Mouse (Mus musculus) ES-E14 (cell line): ENCODE measurements around the gene Thrap3.

Experiments
- MAFK ChIP-seq: IDR thresholded peaks from 2 replicates; pipeline ENCODE4 v1.6.1; 2014; ENCODE audit warnings: mild to moderate bottlenecking, low read depth, low read length, inconsistent platforms; ENCODE audit not compliant: insufficient read depth
- ZNF384 ChIP-seq: IDR thresholded peaks from 2 replicates; pipeline ENCODE4 v1.6.1; 2012; ENCODE audit warnings: low read depth, low read length, inconsistent platforms

DNA sequence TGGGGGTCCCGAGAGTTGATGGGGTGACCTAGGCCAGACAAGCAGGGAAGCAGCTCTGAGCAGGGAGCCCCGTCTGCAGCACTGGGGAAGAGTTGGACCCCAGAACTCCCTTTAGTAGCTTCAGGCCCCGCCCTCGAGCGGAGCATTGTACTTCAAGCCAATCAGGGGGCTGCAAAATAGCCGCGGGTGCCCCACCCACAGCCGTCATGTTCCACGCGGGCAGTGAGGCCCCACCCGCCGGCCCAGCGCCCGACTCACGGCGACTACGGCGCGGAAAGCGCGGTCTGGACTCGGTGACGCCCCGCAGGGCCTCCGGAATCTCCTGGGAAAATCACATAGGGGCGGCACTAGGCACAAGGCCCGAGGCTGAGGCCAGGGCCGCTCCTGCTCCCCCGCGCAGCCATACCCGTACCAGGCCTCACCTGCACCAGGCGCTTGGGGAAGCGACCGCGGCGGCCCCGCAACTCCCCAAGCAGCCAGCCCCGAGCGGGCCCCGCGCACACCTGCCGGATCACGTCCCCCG, 40.0 kb downstream of the Thrap3 start:
- TF ChIP-seq ZNF384 (no peak), MAFK (no peak)
